In genomic region chr1:87204465-87204864, GRCm38 (mm10) we compare ENCODE assay signal across 29 mouse cellular contexts. TPM values are rescaled to one million over a fixed set of nuclear protein-coding genes. Genes with fewer than 3 reads are reported as not detected.
A peak's percentile ranks its signal among the peaks of the same experiment; 100 is the strongest.
DNase-seq lines count a peak whose midpoint lies in the region; ATAC-seq and TF ChIP-seq lines count a peak whose summit lies in the region.
"Had no signal": no experiment of that assay in that cellular context is flagged by ENCODE, and none has a peak within 500 bp of the region (broad histone marks: within the 10 kb centered on the region; RNA-seq: fewer than 3 reads in every experiment).

TSS of gene Chrng (plus strand) at chr1:87204657.

- no peak for ATAC-seq in hindbrain, postnatal 0 days
- no peak for ATAC-seq in embryonic facial prominence, embryonic 15.5 days (ENCODE audit: insufficient number of reproducible peaks, low FRiP score, low TSS enrichment, low read depth)
- no peak for ATAC-seq in limb, embryonic 13.5 days (ENCODE audit: low FRiP score, low read depth)
- ATAC-seq: forebrain, embryonic 13.5 days; forebrain, embryonic 16.5 days; intestine, embryonic 15.5 days; Patski had no signal

- peak within 1 kb of the TSS; percentile 45 for H3K27ac ChIP-seq in hindbrain, embryonic 10.5 days
- H3K27ac ChIP-seq in hindbrain, postnatal 0 days: no peak within 1 kb of the TSS
- peak within 1 kb of the TSS; percentile 65 for H3K27ac ChIP-seq in embryonic facial prominence, embryonic 15.5 days (replicated peaks)
- H3K27ac ChIP-seq in limb, embryonic 13.5 days: no peak within 1 kb of the TSS
- H3K27ac ChIP-seq: forebrain, embryonic 10.5 days; forebrain, embryonic 13.5 days; heart, adult 2 months; hindbrain, embryonic 12.5 days; hindbrain, embryonic 15.5 days; intestine, embryonic 15.5 days had no signal

- peaks cover 12% of the 10 kb centered on the region for H3K79me2 ChIP-seq in myocyte (ENCODE audit: control insufficient read depth, insufficient read depth)

- H3K9ac ChIP-seq in hindbrain, postnatal 0 days (replicated peaks; ENCODE audit: low read length): no peak within 1 kb of the TSS
- no peak within 1 kb of the TSS for H3K9ac ChIP-seq in embryonic facial prominence, embryonic 15.5 days
- no peak within 1 kb of the TSS for H3K9ac ChIP-seq in limb, embryonic 13.5 days
- H3K9ac ChIP-seq: forebrain, embryonic 13.5 days; hindbrain, embryonic 15.5 days; intestine, embryonic 15.5 days had no signal

- no peak within 1 kb of the TSS for H3K4me3 ChIP-seq in hindbrain, embryonic 10.5 days
- H3K4me3 ChIP-seq in hindbrain, postnatal 0 days (ENCODE audit: low read length): no peak within 1 kb of the TSS
- H3K4me3 ChIP-seq in embryonic facial prominence, embryonic 15.5 days (replicated peaks): no peak within 1 kb of the TSS
- no peak within 1 kb of the TSS for H3K4me3 ChIP-seq in limb, embryonic 13.5 days
- peak within 1 kb of the TSS; percentile 32 for H3K4me3 ChIP-seq in myocyte
- H3K4me3 ChIP-seq: forebrain, embryonic 13.5 days; heart, adult 2 months; hindbrain, embryonic 12.5 days; hindbrain, embryonic 15.5 days; intestine, embryonic 15.5 days had no signal

- H3ac ChIP-seq in myocyte (ENCODE audit: control insufficient read depth, insufficient read length): no peak within 1 kb of the TSS

- TF ChIP-seq POLR2A in myocyte (IDR thresholded peaks at IDR 0.05; ENCODE audit: insufficient read length, low read depth): peak; percentile 18

- no peaks in the 10 kb centered on the region for H3K36me3 ChIP-seq in hindbrain, embryonic 10.5 days
- no peaks in the 10 kb centered on the region for H3K36me3 ChIP-seq in hindbrain, postnatal 0 days (ENCODE audit: insufficient read depth, low read length)
- no peaks in the 10 kb centered on the region for H3K36me3 ChIP-seq in embryonic facial prominence, embryonic 15.5 days
- no peaks in the 10 kb centered on the region for H3K36me3 ChIP-seq in limb, embryonic 13.5 days
- H3K36me3 ChIP-seq in myocyte (ENCODE audit: control insufficient read depth, insufficient read depth): no peaks in the 10 kb centered on the region
- H3K36me3 ChIP-seq: forebrain, embryonic 10.5 days; G1E; hindbrain, embryonic 12.5 days; hindbrain, embryonic 15.5 days; intestine, embryonic 15.5 days had no signal

- no peak within 1 kb of the TSS for H3K4me2 ChIP-seq in hindbrain, postnatal 0 days (ENCODE audit: low read depth, low read length)
- H3K4me2 ChIP-seq in embryonic facial prominence, embryonic 15.5 days (replicated peaks): no peak within 1 kb of the TSS
- no peak within 1 kb of the TSS for H3K4me2 ChIP-seq in limb, embryonic 13.5 days (replicated peaks)
- peak within 1 kb of the TSS; percentile 83 for H3K4me2 ChIP-seq in myocyte (ENCODE audit: low read depth)
- H3K4me2 ChIP-seq: forebrain, embryonic 13.5 days; heart, embryonic 11.5 days; hindbrain, embryonic 12.5 days; hindbrain, embryonic 15.5 days; intestine, embryonic 15.5 days had no signal

- intact Hi-C loops in heart, postnatal 14 days (cut with DNase I): no loop called here

- peaks cover 42% of the 10 kb centered on the region for H3K27me3 ChIP-seq in hindbrain, embryonic 10.5 days (ENCODE audit: insufficient read depth, poor library complexity, severe bottlenecking)
- no peaks in the 10 kb centered on the region for H3K27me3 ChIP-seq in hindbrain, postnatal 0 days (ENCODE audit: insufficient read depth, low read length)
- H3K27me3 ChIP-seq in embryonic facial prominence, embryonic 15.5 days: peaks cover 30% of the 10 kb centered on the region
- H3K27me3 ChIP-seq in limb, embryonic 13.5 days: peaks cover 33% of the 10 kb centered on the region
- H3K27me3 ChIP-seq in myocyte (ENCODE audit: control insufficient read depth, insufficient read depth, insufficient read length): no peaks in the 10 kb centered on the region

- no peak for DNase-seq in hindbrain, embryonic 10.5 days (ENCODE audit: low spot score)
- no peak for DNase-seq in hindbrain, postnatal 0 days (ENCODE audit: low spot score)
- no peak for DNase-seq in frontal cortex, postnatal 10 days (ENCODE audit: low spot score in 2 of 2)
- DNase-seq in heart, postnatal 14 days: no peak
- DNase-seq in retina, postnatal 1 day: no peak
- DNase-seq: adrenal gland, postnatal 10 days; adrenal gland, postnatal 36 days; B cell, adult 2 months; cerebellum, adult 2 months; cerebellum, adult 9-11 months; cerebellum, postnatal 25 days; gastrocnemius, postnatal 25 days; heart, adult 2 months; heart, postnatal 4 days; kidney, adult 11 months had no signal

- peaks cover 21% of the 10 kb centered on the region for H3K4me1 ChIP-seq in hindbrain, embryonic 10.5 days (replicated peaks)
- H3K4me1 ChIP-seq in hindbrain, postnatal 0 days (ENCODE audit: insufficient read depth, low read length): no peaks in the 10 kb centered on the region
- H3K4me1 ChIP-seq in embryonic facial prominence, embryonic 15.5 days: no peaks in the 10 kb centered on the region
- 0 out of 2 replicates have a peak, but pooled peaks cover 12% of the 10 kb centered on the region for H3K4me1 ChIP-seq in limb, embryonic 13.5 days
- H3K4me1 ChIP-seq: forebrain, embryonic 13.5 days; hindbrain, embryonic 15.5 days had no signal

- no peak for TF ChIP-seq CTCF in hindbrain, postnatal 0 days (IDR thresholded peaks at IDR 0.05; ENCODE audit: low read depth)

- H3K9me3 ChIP-seq in hindbrain, embryonic 10.5 days: no peaks in the 10 kb centered on the region
- no peaks in the 10 kb centered on the region for H3K9me3 ChIP-seq in hindbrain, postnatal 0 days (ENCODE audit: low read length)
- H3K9me3 ChIP-seq in embryonic facial prominence, embryonic 15.5 days (replicated peaks): no peaks in the 10 kb centered on the region
- H3K9me3 ChIP-seq in limb, embryonic 13.5 days: no peaks in the 10 kb centered on the region
- H3K9me3 ChIP-seq: forebrain, embryonic 10.5 days; forebrain, embryonic 13.5 days; G1E; hindbrain, embryonic 12.5 days; hindbrain, embryonic 15.5 days; intestine, embryonic 15.5 days had no signal

- WGBS in hindbrain, embryonic 10.5 days: 89% methylated on average over 7 of the region's 7 CpGs
- WGBS in hindbrain, postnatal 0 days: 90% methylated on average over 7 of the region's 7 CpGs
- 87% methylated on average over 7 of the region's 7 CpGs for WGBS in embryonic facial prominence, embryonic 15.5 days
- whole genome bisulfite sequencing in limb, embryonic 13.5 days: 86% methylated on average over 7 of the region's 7 CpGs

TF ChIP-seq in myocyte, 11 proteins besides CTCF, POLR2A, EP300 and RAD21:
- no peak for TF ChIP-seq E2F4 (IDR thresholded peaks at IDR 0.05; ENCODE audit: insufficient read depth)
- peak; percentile 37 for TF ChIP-seq TCF3 (IDR thresholded peaks at IDR 0.05; ENCODE audit: insufficient read length, low read depth)
- TF ChIP-seq CEBPB (IDR thresholded peaks at IDR 0.05; ENCODE audit: insufficient read depth, poor library complexity, severe bottlenecking): no peak
- TF ChIP-seq TCF12 (IDR thresholded peaks at IDR 0.05; ENCODE audit: insufficient read depth, poor library complexity, severe bottlenecking): peak; percentile 39
- TF ChIP-seq MYOG (IDR thresholded peaks at IDR 0.05; ENCODE audit: control insufficient read depth in 1 of 3, insufficient read depth in 1 of 3, insufficient read length in 2 of 3, low read depth in 2 of 3): peak; percentile 13 to 96 (median 78)
- TF ChIP-seq REST (IDR thresholded peaks at IDR 0.05; ENCODE audit: insufficient read depth, insufficient read length): no peak
- TF ChIP-seq MAX (IDR thresholded peaks at IDR 0.05; ENCODE audit: low read depth): no peak
- TF ChIP-seq POLR2AphosphoS2 (IDR thresholded peaks at IDR 0.05; ENCODE audit: insufficient read length, low read depth): peak; percentile 50
- TF ChIP-seq USF1 (IDR thresholded peaks at IDR 0.05; ENCODE audit: low read depth): peak; percentile 38
- no peak for TF ChIP-seq SRF (IDR thresholded peaks at IDR 0.05; ENCODE audit: control insufficient read depth, insufficient read length, low read depth)
- TF ChIP-seq MYOD1 (IDR thresholded peaks at IDR 0.05; ENCODE audit: control insufficient read depth in 1 of 3, insufficient read length in 2 of 3, low read depth in 2 of 3): peak in 2 of 3 experiments; percentile 77 to 91

RNA-seq across cellular contexts. Expression of gene Chrng, which starts in this region (rescaled TPM):
- polyA plus RNA-seq in hindbrain, embryonic 10.5 days (2016; fragmentation: Nextera tagmentation; extraction: Ambion mirVana): 0.37 and 1.3 TPM in 2 replicates
- 0.22 TPM in 1 of 2 replicates, not detected in the other for total RNA-seq in hindbrain, postnatal 0 days (2014; rRNA removed)
- 0.06 TPM in 1 of 2 replicates, not detected in the other for polyA plus RNA-seq in hindbrain, postnatal 0 days (2015; fragmentation: Nextera tagmentation; extraction: Ambion mirVana)
- polyA plus RNA-seq in embryonic facial prominence, embryonic 15.5 days (2015; fragmentation: Nextera tagmentation; extraction: Ambion mirVana): 24.4 and 34.2 TPM in 2 replicates
- polyA plus RNA-seq in limb, embryonic 13.5 days (2015; fragmentation: Nextera tagmentation; extraction: Ambion mirVana): 18.2 and 20.8 TPM in 2 replicates
- 376 TPM for polyA plus RNA-seq in myocyte (2012; fragmentation: generic; extraction: Trizol)
- total RNA-seq in heart, postnatal 14 days (2021): not detected
- total RNA-seq: adrenal gland, adult 18-20 months; adrenal gland, postnatal 36 days; common myeloid progenitor, adult 5-6 weeks; heart, adult 2 months had no signal
- polyA plus RNA-seq: cerebellum, adult 2 months; forebrain, embryonic 13.5 days; forebrain, embryonic 16.5 days; G1E; heart, adult 2 months; Patski had no signal

Comparison
In these comparisons a context has a peak if more than half of its experiments do, and no peak if none do; other contexts are left out.
1. RNA of gene Chrng (polyA plus RNA-seq): 376 TPM in myocyte (single experiment); 24.4 to 34.2 TPM in embryonic facial prominence, embryonic 15.5 days, 18.2 to 20.8 TPM in limb, embryonic 13.5 days, 0.37 to 1.3 TPM in hindbrain, embryonic 10.5 days and 0.06 TPM in hindbrain, postnatal 0 days; every median in the first group is over 10 times any median in the second.
2. H3K27ac ChIP-seq: peak in hindbrain, embryonic 10.5 days (single experiment) and embryonic facial prominence, embryonic 15.5 days (single experiment); none in hindbrain, postnatal 0 days (single experiment) and limb, embryonic 13.5 days (single experiment).